Comparison of ENCODE assay signal across 25 mouse cellular contexts in the genomic region with DNA sequence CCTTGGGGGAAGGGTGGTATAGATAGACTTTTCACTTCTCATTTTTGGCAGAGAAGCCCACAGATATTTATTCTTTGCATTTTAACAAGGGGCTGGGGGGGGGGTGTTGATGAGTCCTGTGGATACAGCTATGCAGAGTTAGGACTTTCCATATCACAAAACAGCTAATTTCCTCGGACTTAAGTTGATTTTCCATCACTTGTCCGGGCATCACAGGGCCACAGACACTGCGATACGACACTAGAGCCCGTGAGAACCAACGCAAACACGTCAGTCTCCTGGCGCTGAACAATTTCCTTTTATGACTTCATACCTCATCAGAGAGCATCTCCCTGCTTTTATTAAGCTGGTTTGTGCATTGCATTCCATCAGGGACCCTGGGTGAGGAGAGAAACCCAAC.
"Had no signal": no experiment of that assay in that cellular context is flagged by ENCODE, and none has a peak within 500 bp of the region (broad histone marks: within the 10 kb centered on the region; RNA-seq: fewer than 3 reads in every experiment).

No protein-coding gene starts in this region.

- H3K4me2 ChIP-seq: heart, embryonic 11.5 days; heart, embryonic 13.5 days; heart, embryonic 15.5 days; hindbrain, embryonic 12.5 days; hindbrain, embryonic 14.5 days; intestine, embryonic 15.5 days; limb, embryonic 12.5 days had no signal

- H3K27me3 ChIP-seq: heart, embryonic 13.5 days; heart, embryonic 15.5 days; intestine, embryonic 15.5 days had no signal

- H3K9me3 ChIP-seq: heart, embryonic 13.5 days; heart, embryonic 15.5 days; hindbrain, embryonic 10.5 days; hindbrain, embryonic 12.5 days; intestine, embryonic 15.5 days; limb, embryonic 10.5 days; limb, embryonic 12.5 days had no signal

- H3K9ac ChIP-seq: heart, embryonic 13.5 days; heart, embryonic 15.5 days; hindbrain, embryonic 12.5 days; hindbrain, embryonic 14.5 days; intestine, embryonic 15.5 days; limb, embryonic 12.5 days had no signal

- H3K4me3 ChIP-seq: gastrocnemius, adult 2 months; heart, embryonic 13.5 days; heart, embryonic 15.5 days; hindbrain, embryonic 10.5 days; hindbrain, embryonic 12.5 days; intestine, embryonic 15.5 days; layer of hippocampus, adult 2 months; left cerebral cortex, adult 2 months; limb, embryonic 10.5 days; limb, embryonic 12.5 days had no signal

- ATAC-seq: forebrain, embryonic 16.5 days; hindbrain, embryonic 16.5 days; inflammation-experienced regulatory T-cells, adult 6 months; intestine, embryonic 15.5 days; intestine, postnatal 0 days had no signal

- H3K36me3 ChIP-seq: heart, embryonic 13.5 days; heart, embryonic 15.5 days; hindbrain, embryonic 10.5 days; hindbrain, embryonic 12.5 days; intestine, embryonic 15.5 days; limb, embryonic 10.5 days; limb, embryonic 12.5 days had no signal

- H3K27ac ChIP-seq: heart, embryonic 13.5 days; heart, embryonic 15.5 days; hindbrain, embryonic 10.5 days; hindbrain, embryonic 12.5 days; hindbrain, embryonic 14.5 days; intestine, embryonic 15.5 days; layer of hippocampus, adult 2 months; left cerebral cortex, adult 2 months; limb, embryonic 10.5 days; limb, embryonic 12.5 days had no signal

- DNase-seq: gastrocnemius, adult 2 months; gastrocnemius, postnatal 10 days; gastrocnemius, postnatal 25 days; heart, postnatal 4 days; kidney, adult 18-20 months; kidney, adult 8-10 months; kidney, postnatal 10 days; kidney, postnatal 25 days; kidney, postnatal 4 days; liver had no signal
